Mouse (Mus musculus): ENCODE data around the gene Chml.

Gene Chml

DNA sequence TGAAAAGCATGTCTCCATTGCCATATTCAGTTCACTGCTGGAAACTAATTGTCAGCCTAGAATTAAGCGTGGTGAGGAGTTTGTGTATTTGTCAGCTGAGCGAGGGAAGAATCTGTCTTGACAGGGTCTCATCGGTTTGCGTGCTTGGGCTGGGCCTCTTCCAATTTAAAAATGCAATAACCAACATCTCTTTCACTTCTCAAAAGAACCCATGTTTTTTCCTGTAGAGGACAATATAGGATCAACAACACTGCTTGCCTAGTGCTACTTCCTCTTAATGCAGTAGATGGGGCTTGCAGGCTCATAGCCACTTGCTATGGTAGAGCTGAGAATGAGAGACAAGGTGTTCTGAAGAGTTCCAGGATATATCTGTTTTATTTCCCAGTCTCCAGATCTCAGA is 32.8 kb downstream of the Chml start:
- no peak for DNase-seq (ENCODE audit: extremely low spot score, low spot score)

DNA sequence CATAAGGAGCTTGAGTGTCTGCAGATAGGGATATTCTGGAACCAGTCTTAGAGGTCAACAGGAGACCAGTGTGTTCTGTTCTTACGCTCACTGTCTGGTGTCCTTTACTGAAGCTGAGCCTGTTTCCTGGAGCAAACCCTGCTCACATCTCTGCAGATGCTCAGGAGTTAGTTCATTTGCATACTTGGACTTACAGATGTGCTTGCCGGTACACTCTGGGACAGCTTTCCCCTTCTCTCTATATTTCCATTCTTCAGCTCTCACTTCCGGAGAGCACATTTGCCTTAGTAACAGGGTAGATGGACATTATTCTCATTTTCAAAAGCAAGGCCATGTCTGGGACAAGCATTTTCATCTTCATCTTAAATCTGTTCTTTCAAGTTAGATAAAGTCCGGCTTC is 44.1 kb downstream of the Chml start:
- DNase-seq (ENCODE audit: extremely low spot score, low spot score) = no peak

DNA sequence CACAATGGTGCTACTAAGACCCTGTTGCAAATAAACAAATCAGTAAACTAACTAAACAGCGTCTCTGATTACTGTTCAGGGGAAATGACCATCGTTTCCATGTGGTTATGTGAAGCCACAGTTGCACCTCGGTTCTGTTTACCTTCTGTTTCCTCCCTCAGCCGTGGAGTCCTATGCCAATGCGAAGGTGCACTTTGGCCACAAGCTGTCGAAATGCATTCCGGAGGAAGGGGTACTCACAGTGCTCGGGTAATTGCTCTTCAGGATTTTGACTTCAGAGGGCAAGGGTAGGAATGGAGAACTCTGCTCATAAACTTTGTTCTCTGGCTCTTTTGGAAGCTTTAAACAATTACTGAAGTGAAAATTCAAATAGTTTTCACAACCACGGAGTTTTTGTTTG is 45.7 kb downstream of the Chml start:
- no peak for DNase-seq (ENCODE audit: extremely low spot score, low spot score)

DNA sequence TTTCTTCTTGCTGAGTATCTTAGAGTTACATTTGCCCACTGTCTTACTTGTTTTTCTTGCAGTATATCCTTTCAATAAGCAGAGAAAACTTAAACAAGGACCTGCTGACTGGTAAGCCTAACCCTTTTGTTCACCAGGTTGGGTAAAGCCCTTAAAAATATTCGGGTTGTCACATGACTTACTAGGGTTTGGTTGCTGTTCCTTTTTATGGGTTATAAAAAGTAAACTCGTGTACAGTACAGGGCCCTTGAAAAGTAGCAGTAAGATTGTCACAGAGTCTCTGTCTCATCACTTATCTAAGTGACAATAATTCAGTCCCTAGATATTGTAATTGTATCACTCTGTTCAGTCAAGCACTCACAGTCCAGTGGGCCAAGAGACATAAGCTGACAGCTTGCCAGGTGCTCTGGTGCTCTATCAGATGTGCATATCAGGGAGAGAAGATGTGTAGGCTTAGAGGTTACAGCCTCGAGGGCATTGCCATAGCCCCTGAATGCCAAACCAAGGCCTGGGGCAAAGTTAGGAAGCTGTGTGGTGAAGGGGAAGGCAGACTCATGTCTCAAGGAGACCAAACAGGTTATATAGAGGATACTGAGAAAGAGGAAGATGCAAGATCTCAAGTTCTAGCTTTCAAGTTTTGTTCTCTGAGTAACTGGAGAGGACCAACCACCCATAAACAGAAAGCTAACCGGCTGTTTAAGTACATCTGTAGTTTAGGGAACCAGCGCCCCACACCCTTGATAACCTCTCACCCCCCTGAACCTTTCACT is 49.0 kb downstream of the Chml start:
- DNase-seq (ENCODE audit: extremely low spot score, low spot score) = no peak

DNA sequence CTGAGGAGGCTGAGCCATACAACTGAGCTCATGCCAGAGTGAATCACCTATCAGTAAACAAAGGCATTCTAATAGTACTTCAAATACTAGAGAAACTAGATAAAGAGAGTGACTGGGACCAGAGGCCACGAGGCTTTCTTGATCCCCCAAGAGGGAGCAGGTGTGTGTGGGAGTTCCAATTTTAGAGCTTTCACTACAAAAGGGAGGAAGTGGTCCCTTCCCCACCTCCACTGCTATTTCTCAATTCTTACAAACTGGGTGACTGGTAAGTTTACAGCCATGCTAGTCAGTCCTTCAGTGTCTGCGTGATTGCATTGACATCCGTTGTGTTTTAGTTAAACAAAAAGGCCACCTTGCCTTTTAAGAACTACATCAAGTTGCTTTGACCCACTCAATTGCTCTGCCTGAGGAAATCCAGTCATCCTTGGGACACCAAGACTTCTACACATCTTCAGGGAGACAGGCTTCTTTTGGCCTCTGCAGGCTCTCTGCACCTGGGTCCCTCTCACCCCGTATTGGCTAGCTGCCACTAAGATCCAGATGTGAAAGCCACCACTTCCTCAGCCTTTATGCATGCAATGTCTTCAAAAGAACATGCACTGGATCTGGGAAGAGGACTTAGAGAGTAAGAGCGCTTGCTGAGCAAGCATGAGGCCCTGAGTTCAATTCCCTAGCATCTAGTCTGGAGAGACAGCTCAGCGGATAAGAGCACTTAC is 52.1 kb downstream of the Chml start:
- no peak for DNase-seq (ENCODE audit: extremely low spot score, low spot score)

DNA sequence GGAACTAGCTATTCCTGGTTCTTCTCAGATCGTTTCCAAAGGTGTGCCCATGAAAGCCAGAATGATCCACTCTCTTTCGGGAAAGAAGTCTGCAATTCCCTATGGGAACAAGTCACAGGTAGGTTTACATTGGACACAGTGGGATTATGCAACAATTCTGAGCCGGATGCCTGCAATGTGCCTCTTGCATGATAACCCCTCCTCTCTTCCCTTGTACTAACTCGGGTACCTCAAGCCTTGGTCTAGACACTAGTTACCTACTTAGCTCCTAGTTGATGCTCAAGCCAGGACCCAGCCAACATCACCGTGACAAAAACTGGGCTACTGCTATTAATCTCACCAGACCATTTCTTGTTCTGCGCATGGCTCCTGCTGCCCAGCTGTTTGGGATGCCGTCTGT is 53.6 kb downstream of the Chml start:
- no peak for DNase-seq (ENCODE audit: extremely low spot score, low spot score)

DNA sequence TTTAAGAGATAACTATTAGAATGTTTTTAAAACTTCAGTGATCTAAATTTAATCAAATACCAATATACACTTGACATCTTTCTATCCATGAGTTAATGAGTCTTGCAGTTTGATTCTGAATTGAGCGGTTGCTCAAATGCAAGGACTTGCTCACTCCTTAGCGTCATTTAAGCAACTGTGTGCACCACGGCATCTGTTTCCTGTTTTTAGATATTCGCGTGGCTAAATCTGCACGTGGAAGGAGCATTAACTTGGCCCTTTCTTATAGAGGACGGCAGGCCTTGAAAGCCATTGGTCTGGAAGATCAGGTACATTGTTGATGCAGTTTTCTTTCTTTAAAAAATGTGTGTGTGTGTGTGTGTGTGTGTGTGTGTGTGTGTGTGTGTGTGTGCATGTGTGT is 55.0 kb downstream of the Chml start:
- no peak for DNase-seq (ENCODE audit: extremely low spot score, low spot score)

DNA sequence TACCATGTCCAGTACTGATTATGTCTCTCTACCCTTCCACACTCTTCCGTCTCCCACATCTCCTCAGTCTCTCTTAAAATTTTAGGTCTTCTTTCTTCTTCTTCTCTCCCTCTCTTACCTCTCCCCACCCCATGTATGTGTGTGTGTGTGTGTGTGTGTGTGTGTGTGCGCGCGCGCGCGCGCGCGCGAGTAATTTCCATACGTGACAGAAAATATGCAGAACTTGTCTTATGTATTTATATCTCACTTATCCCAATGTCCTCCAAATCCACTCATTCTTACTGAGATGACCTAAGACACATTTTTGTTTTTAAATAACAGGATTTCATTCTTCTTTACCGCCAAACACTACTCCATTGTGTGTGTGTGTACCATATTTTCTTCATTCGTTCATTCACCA is 60.2 kb downstream of the Chml start:
- no peak for DNase-seq (ENCODE audit: extremely low spot score, low spot score)
